Mouse (Mus musculus) layer of hippocampus, adult 9-11 months (tissue): ENCODE measurements at regions not wholly inside any gene's neighbourhood (a gene's known extent, or its start where the extent isn't known, plus 50 kb on each side); places are given as distances from the start of the nearest gene placed in this dataset.
A peak's percentile ranks its signal among the peaks of the same experiment; 100 is the strongest.

Experiments
- DNase-seq: peaks from one replicate; pipeline ENCODE4 v3.0.0; 2022

- peak; percentile 48 for DNase-seq
Measured at GRCm38 (mm10) chr5:35332001-35332400, 53.9 kb downstream of the Adra2c start.

GRCm38 (mm10) chr5:35334416-35335059 is 54.4 kb upstream of the Hmx1 start:
- DNase-seq = no peak

- DNase-seq = no peak
Measured at GRCm38 (mm10) chr5:35335081-35335480, 53.8 kb upstream of the Hmx1 start.
